Mouse (Mus musculus): ENCODE results near the gene Ehd1. TPM values are rescaled to one million over a fixed set of nuclear protein-coding genes. Genes with fewer than 3 reads are reported as not detected.

Gene Ehd1
- polyA plus RNA-seq (2012; rRNA removed): 285 and 377 TPM in 2 replicates

DNA sequence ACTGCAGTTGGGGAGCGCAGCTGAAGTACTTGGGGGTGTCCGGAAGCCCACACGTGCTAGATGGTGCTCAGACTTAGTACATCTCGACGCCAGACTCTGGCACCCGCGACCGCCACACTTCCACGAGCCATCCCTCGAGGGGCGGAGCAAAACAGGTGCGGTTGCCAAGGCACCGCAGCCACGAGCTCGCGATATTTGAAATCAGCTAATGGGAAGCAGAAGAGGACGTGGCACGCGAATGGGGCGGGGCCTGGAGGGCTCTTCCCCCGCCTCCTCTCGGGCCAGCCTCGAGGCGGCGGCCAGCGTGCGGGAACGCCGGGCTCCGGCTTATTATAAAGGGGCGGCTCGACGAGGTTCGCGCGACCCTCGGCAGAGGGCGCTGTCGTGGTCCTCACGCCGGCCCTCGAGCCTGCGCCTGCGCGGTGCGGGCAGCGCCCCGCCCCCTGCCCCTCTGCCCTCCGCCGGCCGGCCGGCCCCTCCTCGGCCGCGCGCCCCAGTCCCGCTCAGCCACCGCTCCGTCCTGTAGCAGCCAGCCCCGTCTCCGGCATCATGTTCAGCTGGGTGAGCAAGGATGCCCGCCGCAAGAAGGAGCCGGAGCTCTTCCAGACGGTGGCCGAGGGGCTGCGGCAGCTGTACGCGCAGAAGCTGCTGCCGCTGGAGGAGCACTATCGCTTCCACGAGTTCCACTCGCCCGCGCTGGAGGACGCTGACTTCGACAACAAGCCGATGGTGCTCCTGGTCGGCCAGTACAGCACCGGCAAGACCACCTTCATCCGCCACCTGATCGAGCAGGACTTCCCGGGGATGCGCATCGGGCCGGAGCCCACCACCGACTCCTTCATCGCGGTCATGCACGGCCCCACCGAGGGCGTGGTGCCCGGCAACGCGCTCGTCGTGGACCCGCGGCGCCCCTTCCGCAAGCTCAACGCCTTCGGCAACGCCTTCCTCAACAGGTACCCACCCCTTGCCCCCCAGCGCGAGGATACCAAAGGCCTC lies at the start of gene Ehd1:
Gene Ehd1, plus strand, starts transcription at position 300 of the 996 bp plus-strand sequence.
- H3K27me3 ChIP-seq (ENCODE audit: control insufficient read depth, insufficient read depth, low read length): no peaks in the 10 kb centered on the region
- peak; percentile 67 for TF ChIP-seq CTCF (IDR thresholded peaks at IDR 0.05; ENCODE audit: extremely low read depth, insufficient read depth, insufficient read length, insufficient replicate concordance)
- peak; percentile 47 for TF ChIP-seq POLR2A (IDR thresholded peaks at IDR 0.05; ENCODE audit: low read depth, low read length)
- under 1% methylated on average over 105 of the region's 106 CpGs for WGBS
- peaks cover 5% of the 10 kb centered on the region for H3K36me3 ChIP-seq (ENCODE audit: control insufficient read depth, insufficient read depth, low read length)
- peaks cover 34% of the 10 kb centered on the region; the same call in 1 of the 2 replicates for H3K4me1 ChIP-seq (ENCODE audit: control insufficient read depth, insufficient read depth, insufficient read length)
- H3K27ac ChIP-seq (ENCODE audit: insufficient read depth, low read length): peak within 1 kb of the TSS; percentile 99
- peak within 1 kb of the TSS; percentile 75 for H3K4me3 ChIP-seq (ENCODE audit: extremely low read depth, insufficient read depth, insufficient read length)
- peak; percentile 96 for DNase-seq (ENCODE audit: low read depth in 1 of 2, low spot score in 2 of 2)

DNA sequence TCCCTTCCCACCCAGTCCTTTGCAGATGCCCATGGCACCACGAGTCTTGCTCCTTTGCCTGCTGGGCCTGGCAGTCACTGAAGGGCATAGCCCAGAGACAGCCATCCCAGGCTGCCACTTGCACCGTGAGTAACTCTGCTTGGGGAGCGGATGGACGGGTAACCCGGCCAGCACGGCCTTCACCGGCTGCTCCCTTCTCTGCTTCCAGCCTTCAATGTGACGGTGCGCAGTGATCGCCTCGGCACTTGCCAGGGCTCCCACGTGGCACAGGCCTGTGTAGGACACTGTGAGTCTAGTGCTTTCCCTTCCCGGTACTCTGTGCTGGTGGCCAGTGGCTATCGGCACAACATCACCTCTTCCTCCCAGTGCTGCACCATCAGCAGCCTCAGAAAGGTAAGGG lies 49.8 kb upstream of the Ehd1 start:
- no peak overlapping the region for H3K27ac ChIP-seq (ENCODE audit: insufficient read depth, low read length)
- H3K4me3 ChIP-seq (ENCODE audit: extremely low read depth, insufficient read depth, insufficient read length): no peak overlapping the region
- 93% methylated on average over 14 of the region's 14 CpGs for WGBS
- no peaks in the 10 kb centered on the region for H3K4me1 ChIP-seq (ENCODE audit: control insufficient read depth, insufficient read depth, insufficient read length)
- no peak for DNase-seq (ENCODE audit: low read depth in 1 of 2, low spot score in 2 of 2)
- peaks cover 16% of the 10 kb centered on the region for H3K36me3 ChIP-seq (ENCODE audit: control insufficient read depth, insufficient read depth, low read length)
- no peaks in the 10 kb centered on the region for H3K27me3 ChIP-seq (ENCODE audit: control insufficient read depth, insufficient read depth, low read length)
- TF ChIP-seq POLR2A (IDR thresholded peaks at IDR 0.05; ENCODE audit: low read depth, low read length) (no peak), CTCF (IDR thresholded peaks at IDR 0.05; ENCODE audit: extremely low read depth, insufficient read depth, insufficient read length, insufficient replicate concordance) (no peak)

DNA sequence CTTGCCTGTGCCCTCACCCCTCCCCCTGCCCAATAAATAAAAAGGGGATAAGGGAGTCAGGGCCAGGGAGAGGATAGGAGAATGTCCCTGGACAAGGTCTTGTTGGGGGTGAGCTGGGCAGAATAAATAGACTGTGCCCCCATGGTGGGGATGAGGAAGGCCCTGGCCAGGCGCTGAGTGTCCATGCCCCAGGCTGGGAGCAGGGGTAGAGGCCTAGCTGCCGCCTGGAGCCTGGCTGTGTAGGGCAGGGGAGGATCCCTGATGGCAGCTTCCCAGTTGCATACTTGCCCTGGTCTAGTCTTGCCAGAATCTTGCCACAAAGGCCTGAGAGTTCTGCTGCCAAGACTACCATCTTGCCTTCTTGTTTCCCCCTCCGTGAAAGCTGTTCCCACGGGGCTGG lies 48.7 kb upstream of the Ehd1 start:
- 68% methylated on average over 4 of the region's 4 CpGs for WGBS
- no peak for TF ChIP-seq CTCF (IDR thresholded peaks at IDR 0.05; ENCODE audit: extremely low read depth, insufficient read depth, insufficient read length, insufficient replicate concordance)
- TF ChIP-seq POLR2A (IDR thresholded peaks at IDR 0.05; ENCODE audit: low read depth, low read length): no peak
- DNase-seq (ENCODE audit: low read depth in 1 of 2, low spot score in 2 of 2): no peak
- Histone ChIP-seq H3K27me3 (ENCODE audit: control insufficient read depth, insufficient read depth, low read length) (no peaks in the 10 kb centered on the region), H3K27ac (ENCODE audit: insufficient read depth, low read length) (no peak overlapping the region), H3K36me3 (ENCODE audit: control insufficient read depth, insufficient read depth, low read length) (peaks cover 18% of the 10 kb centered on the region), H3K4me3 (ENCODE audit: extremely low read depth, insufficient read depth, insufficient read length) (no peak overlapping the region), H3K4me1 (ENCODE audit: control insufficient read depth, insufficient read depth, insufficient read length) (no peaks in the 10 kb centered on the region)

DNA sequence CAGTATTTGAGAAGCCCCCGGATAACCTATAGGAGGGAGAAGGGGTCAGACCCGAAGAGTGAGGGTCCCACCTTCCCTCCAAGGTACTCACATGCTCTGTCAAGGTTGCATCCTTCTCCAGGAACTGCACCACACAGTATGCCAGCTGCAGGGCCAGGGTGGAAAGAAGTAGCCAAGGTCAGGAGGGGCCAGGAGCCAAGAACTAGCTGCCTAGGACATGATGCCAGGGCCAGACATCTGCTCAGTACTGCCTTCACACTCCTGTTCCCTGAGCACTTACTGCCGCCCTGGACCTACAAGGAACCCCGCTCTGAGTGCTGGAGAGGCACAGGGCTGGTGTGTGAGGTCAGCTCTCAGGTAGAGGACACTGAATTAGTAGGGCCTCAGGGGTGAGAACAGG lies 46.1 kb upstream of the Ehd1 start:
- Histone ChIP-seq H3K4me3 (ENCODE audit: extremely low read depth, insufficient read depth, insufficient read length) (no peak overlapping the region), H3K4me1 (ENCODE audit: control insufficient read depth, insufficient read depth, insufficient read length) (peaks cover 3% of the 10 kb centered on the region; the same call in 1 of the 2 replicates), H3K36me3 (ENCODE audit: control insufficient read depth, insufficient read depth, low read length) (peaks cover 18% of the 10 kb centered on the region), H3K27ac (ENCODE audit: insufficient read depth, low read length) (no peak overlapping the region), H3K27me3 (ENCODE audit: control insufficient read depth, insufficient read depth, low read length) (no peaks in the 10 kb centered on the region)
- 92% methylated on average over 4 of the region's 4 CpGs for WGBS
- no peak for DNase-seq (ENCODE audit: low read depth in 1 of 2, low spot score in 2 of 2)
- no peak for TF ChIP-seq POLR2A (IDR thresholded peaks at IDR 0.05; ENCODE audit: low read depth, low read length)
- TF ChIP-seq CTCF (IDR thresholded peaks at IDR 0.05; ENCODE audit: extremely low read depth, insufficient read depth, insufficient read length, insufficient replicate concordance): no peak

DNA sequence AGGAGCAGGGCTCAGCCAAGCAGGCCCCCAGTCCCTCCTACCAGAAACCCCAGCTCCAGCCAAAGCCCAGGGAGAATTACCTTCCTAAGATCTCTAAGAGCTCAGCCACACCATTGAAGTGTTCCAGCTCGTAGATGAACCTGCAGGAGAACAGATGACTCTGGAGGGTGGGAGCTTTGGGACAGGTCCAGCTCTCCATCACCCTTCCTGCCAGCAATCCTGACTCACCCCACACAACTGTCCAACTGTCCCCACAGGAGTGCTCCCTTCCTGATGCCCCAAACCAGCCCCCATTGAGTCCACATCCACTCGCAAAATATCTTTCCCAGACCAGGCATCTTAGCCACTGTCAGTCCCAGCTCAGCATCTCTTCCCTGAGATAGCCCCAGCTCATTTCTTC lies 45.5 kb upstream of the Ehd1 start:
- H3K4me3 ChIP-seq (ENCODE audit: extremely low read depth, insufficient read depth, insufficient read length): no peak overlapping the region
- peaks cover 18% of the 10 kb centered on the region for H3K36me3 ChIP-seq (ENCODE audit: control insufficient read depth, insufficient read depth, low read length)
- 98% methylated on average over 2 of the region's 2 CpGs for WGBS
- H3K4me1 ChIP-seq (ENCODE audit: control insufficient read depth, insufficient read depth, insufficient read length): peaks cover 3% of the 10 kb centered on the region; the same call in 1 of the 2 replicates
- no peak for DNase-seq (ENCODE audit: low read depth in 1 of 2, low spot score in 2 of 2)
- TF ChIP-seq POLR2A (IDR thresholded peaks at IDR 0.05; ENCODE audit: low read depth, low read length) (no peak), CTCF (IDR thresholded peaks at IDR 0.05; ENCODE audit: extremely low read depth, insufficient read depth, insufficient read length, insufficient replicate concordance) (no peak)
- no peak overlapping the region for H3K27ac ChIP-seq (ENCODE audit: insufficient read depth, low read length)
- no peaks in the 10 kb centered on the region for H3K27me3 ChIP-seq (ENCODE audit: control insufficient read depth, insufficient read depth, low read length)

DNA sequence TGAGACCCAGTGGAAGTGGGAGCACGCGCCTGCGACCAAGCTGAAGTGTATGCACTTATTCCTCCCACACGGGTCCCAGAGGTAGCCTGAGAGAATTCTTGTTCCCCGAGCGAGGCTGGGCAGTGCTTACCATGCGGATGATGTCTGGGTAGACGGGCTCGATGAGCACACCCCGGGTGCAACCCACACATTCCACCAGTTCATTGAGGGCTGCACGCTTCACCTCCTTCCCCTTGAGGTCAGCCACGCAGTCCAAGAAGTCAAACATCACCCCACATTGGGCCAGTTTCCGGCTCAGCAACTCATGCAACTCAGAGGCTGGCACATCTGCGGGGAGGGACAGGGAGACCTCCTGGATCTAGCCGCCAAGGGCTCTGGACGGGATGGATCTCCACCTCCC lies 42.9 kb upstream of the Ehd1 start:
- Histone ChIP-seq H3K27ac (ENCODE audit: insufficient read depth, low read length) (no peak overlapping the region), H3K4me1 (ENCODE audit: control insufficient read depth, insufficient read depth, insufficient read length) (peaks cover 6% of the 10 kb centered on the region; the same call in 1 of the 2 replicates), H3K27me3 (ENCODE audit: control insufficient read depth, insufficient read depth, low read length) (no peaks in the 10 kb centered on the region), H3K36me3 (ENCODE audit: control insufficient read depth, insufficient read depth, low read length) (peaks cover 17% of the 10 kb centered on the region), H3K4me3 (ENCODE audit: extremely low read depth, insufficient read depth, insufficient read length) (no peak overlapping the region)
- DNase-seq (ENCODE audit: low read depth in 1 of 2, low spot score in 2 of 2): no peak
- no peak for TF ChIP-seq CTCF (IDR thresholded peaks at IDR 0.05; ENCODE audit: extremely low read depth, insufficient read depth, insufficient read length, insufficient replicate concordance)
- TF ChIP-seq POLR2A (IDR thresholded peaks at IDR 0.05; ENCODE audit: low read depth, low read length): no peak
- 67% methylated on average over 16 of the region's 16 CpGs for WGBS

Data from spleen, adult 2 months (tissue).